Mouse (Mus musculus) thymus, postnatal 25 days (tissue): ENCODE data around the gene Tmem202.
A peak's percentile ranks its signal among the peaks of the same experiment; 100 is the strongest.

Experiments
- DNase-seq: peaks from one replicate; pipeline ENCODE4 v3.0.0; 2022

Tmem202 gene

GRCm38 (mm10) chr9:59539441-59540137 is at the start of gene Tmem202, which contains the start of gene Hexa:
Tmem202 (minus strand) TSS chr9:59539847.
Hexa (plus strand) TSS chr9:59539540.
- DNase-seq: peak; percentile 63

GRCm38 (mm10) chr9:59588710-59589671 is 49.3 kb upstream of the Tmem202 start:
- no peak for DNase-seq

- DNase-seq: no peak
These were observed 48.6 kb upstream of the Tmem202 start for GRCm38 (mm10) chr9:59588252-59588651.

DNA sequence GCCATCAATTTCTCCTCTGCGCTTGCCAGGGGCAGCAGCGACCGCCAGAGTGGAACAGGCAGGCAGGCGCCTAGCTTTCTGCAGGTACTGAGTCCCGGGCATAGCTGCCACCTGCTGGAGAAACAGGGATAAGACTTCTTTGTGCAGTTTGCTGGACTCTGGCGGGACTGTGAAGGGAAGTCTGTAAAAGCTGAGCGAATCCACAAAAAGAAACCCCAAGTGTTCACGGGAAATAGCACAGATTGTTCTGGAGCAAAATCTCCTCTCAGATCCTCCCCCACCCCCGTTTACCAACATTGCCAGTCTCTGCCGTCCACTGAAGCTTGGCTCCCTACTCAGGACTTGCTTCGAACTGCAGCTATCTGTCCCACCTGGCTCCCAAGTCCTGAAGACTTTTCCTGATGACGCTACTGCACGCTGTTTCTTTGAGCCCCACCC is 45.2 kb upstream of the Tmem202 start:
- DNase-seq: peak; percentile 62

- DNase-seq: no peak
These were observed 38.8 kb upstream of the Tmem202 start for GRCm38 (mm10) chr9:59578505-59578867.

GRCm38 (mm10) chr9:59577844-59578504 is 38.3 kb upstream of the Tmem202 start, which contains the start of gene Celf6:
Celf6 (plus strand) TSS chr9:59577917.
- peak; percentile 88 for DNase-seq

- no peak for DNase-seq
These were observed 37.8 kb upstream of the Tmem202 start for GRCm38 (mm10) chr9:59577401-59577800.

GRCm38 (mm10) chr9:59571852-59572251 is 32.2 kb upstream of the Tmem202 start:
- no peak for DNase-seq

DNA sequence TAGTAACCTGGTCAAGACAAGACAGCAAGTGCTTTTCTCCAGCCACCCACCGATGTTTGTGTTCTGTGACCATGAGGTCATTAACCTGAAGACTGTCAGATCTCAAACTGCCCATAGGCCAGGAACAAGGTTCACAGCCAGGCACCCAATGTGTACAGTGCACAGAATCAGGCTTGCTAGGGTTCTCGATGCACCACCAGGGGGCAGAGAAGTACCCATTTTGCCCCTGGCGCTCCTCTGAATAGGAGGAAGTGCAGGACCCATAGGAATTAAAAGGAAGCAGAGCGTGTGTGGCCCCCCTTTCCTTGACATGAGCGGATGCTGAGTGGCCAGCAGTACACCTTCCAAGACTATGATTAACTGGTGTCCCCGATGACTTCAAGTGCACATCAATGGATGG is 27.5 kb upstream of the Tmem202 start:
- peak; percentile 61 for DNase-seq

DNA sequence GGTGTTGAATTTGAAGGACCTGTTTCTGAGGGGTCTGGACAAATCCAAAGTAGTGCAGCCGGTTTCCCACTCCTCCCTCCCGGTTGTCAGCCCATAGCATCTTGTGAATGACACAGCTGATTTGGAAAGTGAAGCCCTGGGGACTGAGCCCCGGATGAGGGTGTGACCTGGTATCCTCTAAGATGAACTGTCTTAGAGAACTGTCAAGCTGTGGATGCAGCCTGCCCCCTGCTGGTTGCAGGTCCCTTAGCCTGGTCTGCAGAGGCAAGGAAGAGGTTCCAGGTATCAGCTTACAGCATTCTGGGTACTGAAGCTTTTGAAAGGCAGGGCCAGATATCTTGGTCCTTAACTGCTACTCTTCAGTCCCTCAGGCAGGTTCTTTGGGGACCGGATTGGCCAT is 26.0 kb upstream of the Tmem202 start:
- peak; percentile 80 for DNase-seq

- no peak for DNase-seq
These were observed 14.1 kb upstream of the Tmem202 start for GRCm38 (mm10) chr9:59553719-59554118.

DNA sequence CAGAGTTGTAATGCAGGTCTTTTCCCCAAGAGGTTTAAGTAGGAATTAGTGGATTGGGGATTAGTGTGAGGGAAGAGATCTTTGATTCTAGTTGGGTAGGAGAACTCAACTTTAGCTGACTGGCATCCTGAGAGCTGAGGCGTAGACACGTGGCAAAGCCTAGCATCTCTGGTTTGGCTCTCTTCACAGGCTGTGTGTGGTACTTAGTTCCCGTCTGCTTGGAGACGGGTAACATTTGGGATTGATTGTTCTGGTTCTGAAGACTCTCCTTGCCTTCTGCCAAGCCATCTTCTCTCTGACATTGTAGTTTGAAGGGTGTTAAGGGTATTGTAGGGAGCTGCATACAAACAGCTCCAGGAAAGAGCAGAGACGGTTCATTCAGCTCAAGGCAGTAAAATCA is 13.0 kb upstream of the Tmem202 start:
- DNase-seq: no peak

- no peak for DNase-seq
These were observed 12.0 kb upstream of the Tmem202 start for GRCm38 (mm10) chr9:59551620-59552031.

GRCm38 (mm10) chr9:59551017-59551416 is 11.4 kb upstream of the Tmem202 start:
- DNase-seq: no peak

- no peak for DNase-seq
These were observed 10.4 kb upstream of the Tmem202 start for GRCm38 (mm10) chr9:59550077-59550476.

DNA sequence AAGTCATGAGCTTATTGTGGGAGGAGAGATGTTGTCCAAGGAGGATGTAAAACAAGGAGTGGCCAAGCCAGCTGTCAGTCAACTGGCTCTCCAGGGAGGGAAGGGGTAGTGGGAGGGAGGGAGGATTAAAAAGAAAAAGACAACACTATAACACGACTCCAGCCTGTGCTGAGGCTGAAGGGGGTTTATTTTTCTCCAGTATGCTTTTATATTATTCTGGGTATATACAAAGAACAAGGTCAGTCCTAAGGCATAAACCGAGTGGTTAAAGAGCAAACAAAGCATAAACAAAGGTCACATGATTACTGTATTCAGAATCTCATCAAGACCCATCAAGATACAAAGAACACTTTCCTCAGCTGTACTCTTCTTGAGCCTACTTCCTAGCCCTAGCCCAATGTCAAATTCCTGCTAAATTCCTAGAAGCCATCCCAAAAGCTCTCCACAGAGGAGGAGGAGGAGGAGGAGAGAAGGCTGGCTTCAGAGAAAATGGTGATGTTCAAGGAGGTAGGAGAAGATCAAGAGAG is 9.4 kb upstream of the Tmem202 start:
- DNase-seq: no peak

DNA sequence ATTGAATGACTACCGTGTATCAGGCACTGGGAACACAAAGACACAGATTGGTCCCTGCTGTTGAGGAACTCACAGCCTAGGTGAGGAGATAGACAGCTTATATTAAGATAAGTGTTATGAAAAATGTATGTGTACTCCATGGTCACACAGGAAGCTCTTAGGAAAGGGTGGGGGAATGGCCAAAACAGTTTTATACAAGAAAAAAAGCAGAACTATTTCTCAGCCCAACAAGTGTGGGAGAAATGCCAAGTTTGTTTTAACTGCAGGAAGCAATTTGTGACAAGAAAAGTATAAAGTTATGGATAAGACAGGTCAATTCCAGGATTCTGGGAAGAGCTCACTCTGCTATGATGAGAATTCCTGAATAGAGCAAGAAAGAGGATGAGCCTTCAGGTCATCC is 8.2 kb upstream of the Tmem202 start:
- no peak for DNase-seq

DNA sequence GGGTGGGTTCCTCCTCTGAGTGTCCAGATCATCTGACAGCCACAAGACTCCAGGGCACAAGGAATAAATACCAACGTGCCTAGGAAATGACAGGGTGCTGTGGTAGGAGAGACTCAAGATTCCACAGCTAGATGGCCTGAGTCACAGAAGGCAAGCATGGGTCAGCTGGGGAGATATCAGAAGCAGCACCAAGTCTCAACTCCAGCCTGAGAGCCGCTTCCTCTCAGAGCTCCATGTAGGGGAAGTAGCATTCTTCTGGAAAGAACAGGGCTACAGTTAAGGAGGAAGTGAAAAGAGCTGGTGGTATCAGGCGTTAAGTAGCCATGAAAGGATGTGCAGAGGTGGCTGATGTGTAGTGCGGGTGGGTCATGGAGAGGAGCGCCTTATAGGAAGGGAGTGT is 5.1 kb upstream of the Tmem202 start:
- DNase-seq: no peak

GRCm38 (mm10) chr9:59542766-59543324 is 3.2 kb upstream of the Tmem202 start:
- DNase-seq: no peak

- DNase-seq: no peak
These were observed 2.0 kb upstream of the Tmem202 start for GRCm38 (mm10) chr9:59541617-59542016.

DNA sequence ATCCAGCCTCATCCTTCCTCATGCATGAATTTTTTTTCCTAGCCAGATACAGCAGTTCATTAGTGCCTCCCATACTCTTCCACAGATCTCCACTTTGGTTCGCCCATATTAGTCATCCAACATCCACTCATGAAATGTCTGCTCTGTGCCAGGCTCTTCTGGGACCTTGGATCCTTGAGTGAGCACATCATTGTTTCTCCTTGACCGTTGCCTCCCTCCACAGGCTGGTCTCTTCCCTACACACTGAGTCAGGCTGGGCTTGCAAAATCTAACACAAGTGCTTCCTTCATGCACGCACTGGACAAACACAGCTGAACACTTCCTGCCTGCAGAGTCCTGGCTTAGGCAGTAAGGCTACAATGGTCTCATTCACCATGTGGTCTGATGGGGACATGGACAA is 2.0 kb downstream of the Tmem202 start:
- DNase-seq: no peak

DNA sequence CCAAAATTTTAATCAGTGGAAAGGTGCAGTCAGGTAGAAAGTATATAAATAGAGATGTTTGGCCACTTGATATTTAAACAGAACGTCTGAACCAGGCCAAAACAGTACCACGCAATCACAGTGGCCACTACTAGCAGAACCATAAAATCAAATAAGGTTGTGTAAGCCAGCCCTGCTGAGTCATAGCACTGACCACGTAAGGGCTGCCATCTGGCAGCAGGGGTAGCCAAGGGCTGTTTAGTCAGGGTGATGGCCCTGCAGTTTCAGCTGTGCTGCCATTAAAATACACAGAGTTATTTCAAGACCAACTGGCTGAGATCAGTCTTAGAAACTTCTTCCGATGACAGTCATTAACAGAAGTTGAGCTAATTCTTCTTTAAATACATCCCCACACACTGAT is 5.8 kb downstream of the Tmem202 start:
- DNase-seq: no peak

DNA sequence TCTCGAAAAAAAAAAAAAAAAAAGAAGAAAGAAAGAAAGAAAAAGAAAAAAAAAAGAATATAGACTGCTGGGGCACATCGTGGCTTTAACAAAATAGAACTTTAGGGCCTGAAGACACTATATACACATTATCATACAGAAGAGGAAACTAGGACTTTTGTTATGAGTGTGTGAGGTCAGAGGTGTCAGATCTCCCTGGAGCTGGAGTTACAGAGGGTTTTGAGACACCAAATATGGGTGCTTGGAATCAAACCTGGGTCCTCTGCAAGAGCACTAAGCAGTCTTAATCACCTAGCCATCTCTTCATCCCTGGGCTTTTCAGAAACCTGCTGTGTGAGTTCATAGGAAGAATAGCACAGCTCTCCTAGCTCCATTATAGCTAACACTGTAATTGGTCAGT is 6.2 kb downstream of the Tmem202 start:
- no peak for DNase-seq
